ENCODE assay signal across 25 mouse cellular contexts in the genomic region with DNA sequence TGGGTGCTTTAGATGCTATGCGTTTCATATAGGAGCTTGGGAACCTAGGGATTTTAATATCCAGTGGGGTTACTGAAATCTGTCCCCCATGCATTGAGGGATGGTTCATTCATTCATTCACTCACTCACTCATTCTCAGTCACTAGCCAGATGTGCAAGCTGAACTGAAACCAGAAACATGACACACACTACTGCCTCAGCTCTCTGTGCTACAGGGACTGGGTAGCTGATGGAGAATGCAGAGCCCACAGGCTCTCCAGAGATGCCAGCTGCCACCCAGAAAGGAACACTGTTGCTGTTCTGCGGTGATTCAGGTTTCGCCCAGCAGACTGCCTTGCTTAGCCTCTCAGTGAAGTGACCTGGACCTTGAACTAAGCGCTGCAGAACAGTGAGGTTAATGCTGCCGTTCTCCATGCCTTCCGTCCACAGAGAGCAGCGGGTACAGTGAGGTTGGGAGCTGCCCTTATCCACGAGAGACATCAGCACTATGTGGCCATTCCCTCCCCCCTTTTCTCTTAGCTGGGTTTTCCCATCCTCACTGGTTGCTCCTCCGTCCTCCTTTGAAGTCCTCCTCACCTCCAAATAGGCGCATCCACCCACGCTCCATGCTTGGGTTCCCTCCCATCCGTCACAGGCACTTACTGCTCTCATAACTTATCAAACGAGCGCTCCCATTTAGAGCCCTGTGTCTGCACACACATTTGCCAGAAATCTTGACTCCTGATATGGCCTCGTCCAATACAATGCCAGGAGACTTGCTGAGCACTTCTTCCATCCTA. TPM values are rescaled to one million over a fixed set of nuclear protein-coding genes. Genes with fewer than 3 reads are reported as not detected.
DNase-seq lines count a peak whose midpoint lies in the region; ATAC-seq lines count a peak whose summit lies in the region.
"Had no signal": no experiment of that assay in that cellular context is flagged by ENCODE, and none has a peak within 500 bp of the region (broad histone marks: within the 10 kb centered on the region; RNA-seq: fewer than 3 reads in every experiment).

No protein-coding gene starts in this region.

- no peak overlapping the region for H3K27ac ChIP-seq in liver, embryonic 13.5 days
- H3K27ac ChIP-seq: forebrain, embryonic 10.5 days; heart, embryonic 10.5 days; hindbrain, embryonic 15.5 days; kidney, postnatal 0 days; limb, embryonic 13.5 days; liver, embryonic 15.5 days; macrophage; midbrain, embryonic 13.5 days; neural tube, embryonic 13.5 days; stomach, postnatal 0 days had no signal

- peak; percentile 88 for DNase-seq in heart, adult 11 months
- no peak for DNase-seq in heart, adult 8-10 months (ENCODE audit: low spot score)
- no peak for DNase-seq in liver, embryonic 13.5 days
- no peak for DNase-seq in liver
- DNase-seq in A20 (ENCODE audit: low read depth, low spot score), result peak; percentile 64
- DNase-seq in brain, adult 2 months (ENCODE audit: low read depth, low spot score), result peak; percentile 57
- no peak for DNase-seq in frontal cortex, adult 2 months (ENCODE audit: extremely low spot score in 1 of 2, low spot score in 1 of 2)
- DNase-seq in c-Kit-positive CD71-positive TER-119-positive erythroid progenitor cells, embryonic 14.5 days (ENCODE audit: low spot score), result no peak
- DNase-seq: cerebellum, adult 11-12 months; cerebellum, postnatal 10 days; layer of hippocampus, postnatal 36 days; right cerebral cortex, adult 18-20 months; right cerebral cortex, postnatal 4 days had no signal

- no peak overlapping the region for H3K4me2 ChIP-seq in liver, embryonic 13.5 days
- H3K4me2 ChIP-seq: hindbrain, embryonic 15.5 days; limb, embryonic 13.5 days; liver, embryonic 15.5 days; midbrain, embryonic 13.5 days; neural tube, embryonic 13.5 days had no signal

- H3K4me1 ChIP-seq in liver, embryonic 13.5 days (replicated peaks), result peaks cover 18% of the 10 kb centered on the region
- H3K4me1 ChIP-seq: liver, embryonic 15.5 days had no signal

- no peaks in the 10 kb centered on the region for H3K36me3 ChIP-seq in liver, embryonic 13.5 days
- H3K36me3 ChIP-seq: hindbrain, embryonic 15.5 days; liver, embryonic 15.5 days; midbrain, embryonic 13.5 days; neural tube, embryonic 13.5 days had no signal

- no peaks in the 10 kb centered on the region for H3K9me3 ChIP-seq in liver, embryonic 13.5 days (replicated peaks)
- H3K9me3 ChIP-seq: forebrain, embryonic 10.5 days; heart, embryonic 10.5 days; hindbrain, embryonic 15.5 days; limb, embryonic 13.5 days; liver, embryonic 15.5 days; midbrain, embryonic 13.5 days; neural tube, embryonic 13.5 days had no signal

- no peak overlapping the region for H3K9ac ChIP-seq in liver, embryonic 13.5 days
- H3K9ac ChIP-seq: hindbrain, embryonic 15.5 days; limb, embryonic 13.5 days; liver, embryonic 15.5 days; midbrain, embryonic 13.5 days; neural tube, embryonic 13.5 days had no signal

- 0 out of 2 replicates have a peak, but pooled peaks have one; percentile 17 for ATAC-seq in liver, embryonic 13.5 days (ENCODE audit: low read depth)
- ATAC-seq: activated CD4-positive, CD25-positive, alpha-beta regulatory T cell, adult 4 months; forebrain, embryonic 16.5 days; midbrain, embryonic 13.5 days had no signal

- WGBS in liver, embryonic 13.5 days (ENCODE audit: insufficient replicate concordance), result 74% methylated on average over 15 of the region's 15 CpGs

- no peak overlapping the region for H3K4me3 ChIP-seq in liver, embryonic 13.5 days (replicated peaks)
- H3K4me3 ChIP-seq: forebrain, embryonic 10.5 days; heart, embryonic 10.5 days; hindbrain, embryonic 15.5 days; limb, embryonic 13.5 days; liver, embryonic 15.5 days; midbrain, embryonic 13.5 days; neural tube, embryonic 13.5 days had no signal

- no peaks in the 10 kb centered on the region for H3K27me3 ChIP-seq in liver, embryonic 13.5 days
- H3K27me3 ChIP-seq: hindbrain, embryonic 15.5 days; limb, embryonic 13.5 days; liver, embryonic 15.5 days; midbrain, embryonic 13.5 days; neural tube, embryonic 13.5 days had no signal

RNA-seq across cellular contexts. Expression of a gene that starts 58.2 kb away (rescaled TPM):
- 100 to 1,000 TPM; 236 to 260 (median 252) TPM for total RNA-seq in heart, adult 8-10 months (2022)
- polyA plus RNA-seq in liver, embryonic 13.5 days (2015; fragmentation: Nextera tagmentation; extraction: Ambion mirVana), result 14.6 and 17.8 TPM in 2 replicates
- 108 and 118 TPM in 2 replicates for polyA plus RNA-seq in frontal cortex, adult 2 months (2012; rRNA removed)

Comparison
In these comparisons a context has a peak if more than half of its experiments do, and no peak if none do; other contexts are left out.
1. DNase-seq: peak in heart, adult 11 months (single experiment), A20 (single experiment) and brain, adult 2 months (single experiment); none in heart, adult 8-10 months (single experiment), liver, embryonic 13.5 days (single experiment), liver (single experiment), frontal cortex, adult 2 months (0 of 2) and c-Kit-positive CD71-positive TER-119-positive erythroid progenitor cells, embryonic 14.5 days (single experiment).